Mouse (Mus musculus) hindbrain, embryonic 14.5 days (tissue): ENCODE data around the gene Snai1. TPM values are rescaled to one million over a fixed set of nuclear protein-coding genes. Genes with fewer than 3 reads are reported as not detected.

ENCODE experiments used
- ATAC-seq: fragments of 200-750 bp; cut with Nextera tagmentation; 2 replicates; pipeline ENCODE4 v1.8.0; 2017; ENCODE audit warnings: moderate number of reproducible peaks, mild to moderate bottlenecking, moderate TSS enrichment, moderate library complexity; ENCODE audit not compliant: low FRiP score
- DNase-seq: peaks from one replicate; pipeline ENCODE4 v3.0.0-alpha.2; 2015; ENCODE audit warnings: low spot score
- H3K27ac ChIP-seq: fragments of 300-500 bp; sonication (generic); 2 replicates; pipeline ENCODE4 v1.5.1; 2014; ENCODE audit warnings: mild to moderate bottlenecking, moderate library complexity
- H3K27me3 ChIP-seq: fragments of 300-500 bp; sonication (generic); 2 replicates; pipeline ENCODE4 v1.6.1; 2014; ENCODE audit warnings: mild to moderate bottlenecking, low read length, mixed read lengths; ENCODE audit not compliant: control insufficient read depth, insufficient read depth
- H3K36me3 ChIP-seq: fragments of 300-500 bp; sonication (generic); replicated peaks from 2 replicates; pipeline ENCODE4 v1.6.1; 2014; ENCODE audit not compliant: control insufficient read depth, insufficient read depth
- H3K4me1 ChIP-seq: fragments of 300-500 bp; sonication (generic); replicated peaks from 2 replicates; pipeline ENCODE4 v1.6.1; 2014; ENCODE audit warnings: antibody characterized with exemption, low read length, mixed read lengths; ENCODE audit not compliant: control insufficient read depth, insufficient read depth
- H3K4me2 ChIP-seq: fragments of 300-500 bp; sonication (generic); replicated peaks from 2 replicates; pipeline ENCODE4 v1.6.1; 2014; ENCODE audit warnings: mild to moderate bottlenecking, moderate library complexity
- H3K4me3 ChIP-seq: fragments of 300-500 bp; sonication (generic); replicated peaks from 2 replicates; pipeline ENCODE4 v1.5.1; 2014; ENCODE audit warnings: mild to moderate bottlenecking, low read length
- H3K9ac ChIP-seq: fragments of 300-500 bp; sonication (generic); 2 replicates; pipeline ENCODE4 v1.6.1; 2014
- H3K9me3 ChIP-seq: fragments of 300-500 bp; sonication (generic); 2 replicates; pipeline ENCODE4 v1.6.1; 2016; ENCODE audit warnings: low read length; ENCODE audit not compliant: control insufficient read depth
- WGBS: fragments of 180-500 bp; shearing (Covaris S2); extraction: QIAGEN DNeasy Blood & Tissue Kit; methylation state at CpG from one replicate; pipeline ENCODE4 v1.1.7; 2014; 5-methylcytosine and 5-hydroxymethylcytosine counted together
- polyA plus RNA-seq: library from polyadenylated mRNA; unstranded; fragments of >200 nt; fragmentation: Nextera tagmentation; extraction: Ambion mirVana; gene quantifications from 2 replicates; pipeline ENCODE4 v1.2.1, GENCODE M21; 2014

The Snai1 gene
- polyA plus RNA-seq, 1 experiment from 2014 or later, result 7.5 TPM

DNA sequence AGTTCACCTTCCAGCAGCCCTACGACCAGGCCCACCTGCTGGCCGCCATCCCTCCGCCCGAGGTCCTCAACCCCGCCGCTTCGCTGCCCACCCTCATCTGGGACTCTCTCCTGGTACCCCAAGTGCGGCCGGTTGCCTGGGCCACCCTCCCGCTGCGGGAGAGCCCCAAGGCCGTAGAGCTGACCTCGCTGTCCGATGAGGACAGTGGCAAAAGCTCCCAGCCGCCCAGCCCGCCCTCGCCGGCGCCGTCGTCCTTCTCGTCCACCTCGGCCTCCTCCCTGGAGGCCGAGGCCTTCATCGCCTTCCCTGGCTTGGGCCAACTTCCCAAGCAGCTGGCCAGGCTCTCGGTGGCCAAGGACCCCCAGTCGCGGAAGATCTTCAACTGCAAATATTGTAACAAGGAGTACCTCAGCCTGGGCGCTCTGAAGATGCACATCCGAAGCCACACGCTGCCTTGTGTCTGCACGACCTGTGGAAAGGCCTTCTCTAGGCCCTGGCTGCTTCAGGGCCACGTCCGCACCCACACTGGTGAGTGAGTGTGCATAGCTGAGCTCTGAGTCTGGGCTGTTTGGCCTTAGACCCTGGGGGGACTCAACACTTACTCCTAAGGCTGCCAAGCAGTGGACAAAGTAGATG lies 794 bp downstream of the Snai1 start:
- H3K27me3 ChIP-seq, result peaks cover 50% of the 10 kb centered on the region
- DNase-seq, result no peak
- no peak for ATAC-seq
- H3K27ac ChIP-seq, result no peak overlapping the region
- peak overlapping the region; percentile 95 for H3K4me2 ChIP-seq
- no peaks in the 10 kb centered on the region for H3K9me3 ChIP-seq
- no peaks in the 10 kb centered on the region for H3K36me3 ChIP-seq
- H3K4me1 ChIP-seq, result peaks cover 14% of the 10 kb centered on the region
- WGBS, result 28% methylated on average over 32 of the region's 34 CpGs
- peak overlapping the region; percentile 44 for H3K4me3 ChIP-seq
- peak overlapping the region; percentile 56 for H3K9ac ChIP-seq

- DNase-seq (no peak), ATAC-seq (no peak)
- Histone ChIP-seq H3K36me3 (no peaks in the 10 kb centered on the region), H3K27ac (no peak overlapping the region), H3K4me1 (peaks cover 17% of the 10 kb centered on the region), H3K9ac (peak overlapping the region; percentile 7; the same call in 1 of the 2 replicates), H3K9me3 (no peaks in the 10 kb centered on the region), H3K4me2 (peak overlapping the region; percentile 95), H3K4me3 (peak overlapping the region; percentile 44), H3K27me3 (peaks cover 50% of the 10 kb centered on the region)
- WGBS, result 14% methylated on average over 14 of the region's 14 CpGs
These were observed 1.8 kb downstream of the Snai1 start for GRCm38 (mm10) chr2:167539536-167540476.

DNA sequence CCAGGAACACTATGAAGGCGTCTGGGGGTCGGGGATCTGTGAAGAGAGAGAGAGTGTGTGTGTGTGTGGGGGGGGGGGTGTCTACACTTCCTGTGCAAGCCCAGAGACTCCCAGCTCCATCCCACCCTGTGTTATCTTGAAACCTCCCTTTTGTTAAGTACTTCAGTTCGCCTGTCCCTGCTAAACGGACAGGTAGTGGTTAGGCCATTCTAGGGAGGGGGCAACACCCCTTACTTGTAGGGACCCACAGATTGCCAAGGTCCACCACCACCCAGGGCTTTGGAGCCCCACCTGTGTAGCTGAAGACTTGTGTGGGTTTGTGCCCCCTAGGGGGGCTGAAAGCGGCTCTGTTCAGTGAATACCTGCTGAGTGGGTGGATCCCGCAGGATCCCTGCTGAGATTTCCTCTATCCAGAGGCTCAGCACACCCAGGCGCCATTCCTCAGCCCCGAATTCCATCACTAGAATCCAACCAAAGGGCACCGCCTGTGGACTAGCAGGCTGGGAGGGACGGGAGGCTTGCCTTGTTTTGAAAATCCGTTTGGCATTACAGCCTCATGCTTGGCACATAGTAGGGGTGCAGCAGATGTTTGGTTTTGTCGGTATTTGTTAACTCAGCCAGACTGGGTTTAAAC lies 2.6 kb downstream of the Snai1 start:
- Histone ChIP-seq H3K9ac (peak overlapping the region; percentile 32; the same call in 1 of the 2 replicates), H3K27ac (no peak overlapping the region), H3K4me3 (peak overlapping the region; percentile 44), H3K4me2 (peak overlapping the region; percentile 17), H3K27me3 (peaks cover 50% of the 10 kb centered on the region), H3K9me3 (no peaks in the 10 kb centered on the region), H3K4me1 (peaks cover 17% of the 10 kb centered on the region), H3K36me3 (no peaks in the 10 kb centered on the region)
- WGBS, result 13% methylated on average over 12 of the region's 12 CpGs
- ATAC-seq (no peak), DNase-seq (no peak)

DNA sequence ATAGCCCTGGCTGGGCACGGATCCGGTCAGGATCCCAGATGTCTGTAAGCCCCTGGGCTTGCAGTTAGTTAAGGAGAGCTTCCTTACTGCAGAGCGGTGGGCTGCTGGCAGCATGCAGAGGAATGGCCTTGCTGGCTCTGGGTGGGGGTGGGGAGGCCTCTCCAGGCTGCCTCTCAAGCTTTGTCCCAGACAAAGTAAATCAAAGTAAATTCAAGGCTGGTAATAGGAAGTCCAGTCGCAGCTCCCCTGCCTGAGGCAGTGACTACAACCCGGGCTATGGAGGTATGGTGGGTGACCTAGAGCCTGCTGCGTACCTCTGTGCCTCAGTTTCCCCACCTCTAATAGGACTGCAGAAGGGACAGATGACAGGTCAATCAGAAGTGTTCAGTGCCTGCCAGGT lies 3.3 kb downstream of the Snai1 start:
- H3K27ac ChIP-seq, result no peak overlapping the region
- ATAC-seq (no peak), DNase-seq (no peak)
- H3K4me1 ChIP-seq, result peaks cover 17% of the 10 kb centered on the region
- peaks cover 44% of the 10 kb centered on the region for H3K27me3 ChIP-seq
- H3K4me2 ChIP-seq, result peak overlapping the region; percentile 17
- H3K9ac ChIP-seq, result no peak overlapping the region
- WGBS, result 19% methylated on average over 6 of the region's 6 CpGs
- H3K36me3 ChIP-seq, result no peaks in the 10 kb centered on the region
- no peaks in the 10 kb centered on the region for H3K9me3 ChIP-seq
- H3K4me3 ChIP-seq, result no peak overlapping the region

DNA sequence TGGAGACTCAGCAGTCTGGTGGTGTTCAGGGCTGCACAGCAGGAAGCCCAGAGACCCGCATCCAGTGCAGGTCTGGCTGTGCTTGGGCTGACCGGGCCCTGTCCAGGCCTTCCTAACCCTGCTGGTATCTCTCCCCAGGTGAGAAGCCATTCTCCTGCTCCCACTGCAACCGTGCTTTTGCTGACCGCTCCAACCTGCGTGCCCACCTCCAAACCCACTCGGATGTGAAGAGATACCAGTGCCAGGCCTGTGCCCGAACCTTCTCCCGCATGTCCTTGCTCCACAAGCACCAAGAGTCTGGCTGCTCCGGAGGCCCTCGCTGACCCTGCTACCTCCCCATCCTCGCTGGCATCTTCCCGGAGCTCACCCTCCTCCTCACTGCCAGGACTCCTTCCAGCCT lies 3.8 kb downstream of the Snai1 start:
- Histone ChIP-seq H3K9me3 (no peaks in the 10 kb centered on the region), H3K36me3 (no peaks in the 10 kb centered on the region), H3K4me1 (peaks cover 17% of the 10 kb centered on the region), H3K9ac (no peak overlapping the region), H3K4me2 (peak overlapping the region; percentile 17; the same call in 1 of the 2 replicates), H3K27ac (no peak overlapping the region), H3K27me3 (peaks cover 40% of the 10 kb centered on the region), H3K4me3 (no peak overlapping the region)
- ATAC-seq (no peak), DNase-seq (no peak)
- WGBS, result 73% methylated on average over 12 of the region's 12 CpGs

- Histone ChIP-seq H3K27ac (no peak overlapping the region), H3K4me2 (no peak overlapping the region), H3K36me3 (no peaks in the 10 kb centered on the region), H3K27me3 (peaks cover 34% of the 10 kb centered on the region), H3K9ac (no peak overlapping the region), H3K4me1 (peaks cover 15% of the 10 kb centered on the region), H3K9me3 (no peaks in the 10 kb centered on the region), H3K4me3 (no peak overlapping the region)
- 79% methylated on average over 4 of the region's 4 CpGs for WGBS
- DNase-seq (no peak), ATAC-seq (no peak)
These were observed 4.4 kb downstream of the Snai1 start for GRCm38 (mm10) chr2:167542361-167542760.

- H3K9me3 ChIP-seq, result no peaks in the 10 kb centered on the region
- 34% methylated on average over 16 of the region's 16 CpGs for WGBS
- peaks cover 25% of the 10 kb centered on the region for H3K27me3 ChIP-seq
- H3K4me3 ChIP-seq, result no peak overlapping the region
- H3K9ac ChIP-seq, result no peak overlapping the region
- peak overlapping the region; percentile 61 for H3K27ac ChIP-seq
- peaks cover 7% of the 10 kb centered on the region for H3K4me1 ChIP-seq
- no peak for DNase-seq
- ATAC-seq, result no peak
- no peaks in the 10 kb centered on the region for H3K36me3 ChIP-seq
- no peak overlapping the region for H3K4me2 ChIP-seq
These were observed 5.4 kb downstream of the Snai1 start for GRCm38 (mm10) chr2:167543121-167544003.

DNA sequence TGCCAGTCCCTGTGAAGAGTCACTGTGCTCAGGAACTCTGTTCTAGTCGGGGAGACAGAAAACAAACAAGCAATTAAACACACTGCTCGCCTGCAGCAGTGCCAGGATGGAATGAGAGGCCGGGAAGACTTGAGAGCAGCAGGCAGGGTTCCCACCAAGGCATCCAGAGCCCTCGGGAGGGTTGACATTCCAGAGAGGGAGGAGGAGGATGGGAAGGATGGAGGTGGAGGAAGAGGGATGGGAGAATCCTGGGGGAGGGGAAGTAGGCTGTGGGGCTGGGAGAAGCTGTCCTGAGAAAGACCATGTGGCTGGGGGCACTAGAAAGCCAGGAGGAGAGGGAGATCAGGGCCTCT lies 6.0 kb downstream of the Snai1 start:
- Histone ChIP-seq H3K9ac (no peak overlapping the region), H3K36me3 (no peaks in the 10 kb centered on the region), H3K27ac (peak overlapping the region; percentile 61), H3K27me3 (peaks cover 19% of the 10 kb centered on the region), H3K4me3 (no peak overlapping the region), H3K4me1 (peaks cover 7% of the 10 kb centered on the region; the same call in 1 of the 2 replicates), H3K4me2 (no peak overlapping the region), H3K9me3 (no peaks in the 10 kb centered on the region)
- 14% methylated on average over 4 of the region's 4 CpGs for WGBS
- DNase-seq (no peak), ATAC-seq (no peak)
